Mouse (Mus musculus) MEL (cell line): ENCODE data around the gene Ankrd52. TPM values are rescaled to one million over a fixed set of nuclear protein-coding genes. Genes with fewer than 3 reads are reported as not detected.

ENCODE experiments used
- DNase-seq: peaks from one replicate; pipeline ENCODE4 v3.0.0; 2011; ENCODE audit warnings: low read depth, low spot score
- H3K27ac ChIP-seq: 2 replicates; pipeline ENCODE4 v1.5.1; 2012; ENCODE audit warnings: low read depth, mild to moderate bottlenecking, control low read depth, low read length, moderate library complexity; ENCODE audit not compliant: control insufficient read depth
- H3K27me3 ChIP-seq, 2 experiments: fragments of 150-350 bp in 1 of 2; sonication (generic) in 1 of 2; 2 replicates each; pipeline ENCODE4 v1.6.1; 2012; ENCODE audit warnings: low read length in 2 of 2, mild to moderate bottlenecking in 2 of 2, improper control_type of control experiment in 1 of 2, moderate library complexity in 1 of 2; ENCODE audit not compliant: insufficient read depth in 2 of 2, control insufficient read depth in 1 of 2
- H3K36me3 ChIP-seq, 2 experiments: 2 replicates each; pipeline ENCODE4 v1.6.1; 2012 to 2014; ENCODE audit warnings: low read length in 2 of 2, improper control_type of control experiment in 1 of 2, inconsistent platforms in 1 of 2, mild to moderate bottlenecking in 1 of 2; ENCODE audit not compliant: insufficient read depth in 2 of 2, control insufficient read depth in 1 of 2
- H3K4me1 ChIP-seq, 2 experiments: fragments of 150-350 bp in 1 of 2; sonication (generic) in 1 of 2; 2 replicates each; pipeline ENCODE4 v1.6.1; 2012; ENCODE audit warnings: low read length in 2 of 2, improper control_type of control experiment in 1 of 2, mild to moderate bottlenecking in 1 of 2; ENCODE audit not compliant: insufficient read depth in 2 of 2, control insufficient read depth in 1 of 2
- H3K4me3 ChIP-seq, 2 experiments: fragments of 150-350 bp in 1 of 2; sonication (generic) in 1 of 2; 2 replicates each; pipeline ENCODE4 v1.5.1; 2012; ENCODE audit warnings: low read depth in 2 of 2, low read length in 2 of 2, mild to moderate bottlenecking in 2 of 2, moderate library complexity in 2 of 2, control low read depth in 1 of 2, improper control_type of control experiment in 1 of 2; ENCODE audit not compliant: control insufficient read depth in 1 of 2, insufficient read depth in 1 of 2
- H3K79me2 ChIP-seq: 2 replicates; pipeline ENCODE4 v1.6.1; 2012; ENCODE audit warnings: mild to moderate bottlenecking, low read length, moderate library complexity; ENCODE audit not compliant: control insufficient read depth, poor library complexity, insufficient read depth
- H3K9ac ChIP-seq: 2 replicates; pipeline ENCODE4 v1.6.1; 2012; ENCODE audit warnings: low read depth, mild to moderate bottlenecking, control low read depth, low read length, moderate library complexity; ENCODE audit not compliant: control insufficient read depth, poor library complexity, severe bottlenecking
- H3K9me3 ChIP-seq: fragments of 150-350 bp; sonication (generic); replicated peaks from 2 replicates; pipeline ENCODE4 v1.6.1; 2012; ENCODE audit warnings: mild to moderate bottlenecking, low read length, improper control_type of control experiment, moderate library complexity; ENCODE audit not compliant: insufficient read depth
- BHLHE40 ChIP-seq: IDR thresholded peaks from 2 replicates; pipeline ENCODE4 v1.6.1; 2012; ENCODE audit warnings: low read depth, mild to moderate bottlenecking, inconsistent platforms, low read length, improper control_type of control experiment, borderline replicate concordance
- E2F4 ChIP-seq: IDR thresholded peaks from 2 replicates; pipeline ENCODE4 v1.6.1; 2011; ENCODE audit warnings: low read depth, low read length, improper control_type of control experiment, borderline replicate concordance
- ELF1 ChIP-seq: IDR thresholded peaks from 2 replicates; pipeline ENCODE4 v1.6.1; 2014; ENCODE audit warnings: low read depth, mild to moderate bottlenecking, inconsistent platforms, low read length, improper control_type of control experiment, moderate library complexity
- EP300 ChIP-seq, 2 experiments: IDR thresholded peaks; 2 replicates each; pipeline ENCODE4 v1.6.1; 2011; ENCODE audit warnings: improper control_type of control experiment in 2 of 2, low read length in 2 of 2, low read depth in 1 of 2, mild to moderate bottlenecking in 1 of 2
- JUND ChIP-seq: IDR thresholded peaks from 2 replicates; pipeline ENCODE4 v1.6.1; 2011; ENCODE audit warnings: low read depth, mild to moderate bottlenecking, improper control_type of control experiment, low read length
- KAT2A ChIP-seq: conservative IDR thresholded peaks from 2 replicates; pipeline ENCODE4 v1.6.1; 2012; ENCODE audit warnings: low read depth, low read length, improper control_type of control experiment, inconsistent platforms
- MAFK ChIP-seq: IDR thresholded peaks from 2 replicates; pipeline ENCODE4 v1.6.1; 2011; ENCODE audit warnings: low read depth, mild to moderate bottlenecking, low read length, improper control_type of control experiment, borderline replicate concordance
- MAX ChIP-seq: IDR thresholded peaks from 2 replicates; pipeline ENCODE4 v1.6.1; 2011; ENCODE audit warnings: low read length, improper control_type of control experiment
- MEF2A ChIP-seq: IDR thresholded peaks from 2 replicates; pipeline ENCODE4 v1.6.1; 2014; ENCODE audit warnings: low read depth, mild to moderate bottlenecking, inconsistent platforms, low read length, improper control_type of control experiment; ENCODE audit not compliant: poor library complexity, insufficient replicate concordance, severe bottlenecking; ENCODE audit errors: extremely low read depth
- MXI1 ChIP-seq: IDR thresholded peaks from 2 replicates; pipeline ENCODE4 v1.6.1; 2011; ENCODE audit warnings: mild to moderate bottlenecking, low read depth, low read length, improper control_type of control experiment
- MYB ChIP-seq: IDR thresholded peaks from 2 replicates; pipeline ENCODE4 v1.6.1; 2011; ENCODE audit warnings: mild to moderate bottlenecking, low read depth, low read length, improper control_type of control experiment
- MYC ChIP-seq: IDR thresholded peaks from 2 replicates; pipeline ENCODE4 v1.6.1; 2011; ENCODE audit warnings: low read depth, mild to moderate bottlenecking, low read length, improper control_type of control experiment, moderate library complexity
- POLR2A ChIP-seq, 2 experiments: IDR thresholded peaks; 2 replicates each; pipeline ENCODE4 v1.6.1; 2011 to 2012; ENCODE audit warnings: low read length in 2 of 2, mild to moderate bottlenecking in 2 of 2, control low read depth in 1 of 2, improper control_type of control experiment in 1 of 2, low read depth in 1 of 2, moderate library complexity in 1 of 2; ENCODE audit not compliant: control insufficient read depth in 1 of 2, insufficient read depth in 1 of 2, poor library complexity in 1 of 2
- RAD21 ChIP-seq: IDR thresholded peaks from 2 replicates; pipeline ENCODE4 v1.6.1; 2011; ENCODE audit warnings: mild to moderate bottlenecking, low read depth, low read length, improper control_type of control experiment
- RCOR1 ChIP-seq: IDR thresholded peaks from 2 replicates; pipeline ENCODE4 v1.6.1; 2012; ENCODE audit warnings: low read depth, mild to moderate bottlenecking, inconsistent platforms, low read length, improper control_type of control experiment
- SIN3A ChIP-seq: IDR thresholded peaks from 2 replicates; pipeline ENCODE4 v1.6.1; 2012; ENCODE audit warnings: low read length, improper control_type of control experiment, inconsistent platforms
- SMC3 ChIP-seq: IDR thresholded peaks from 2 replicates; pipeline ENCODE4 v1.6.1; 2011; ENCODE audit warnings: low read depth, low read length, improper control_type of control experiment
- TBP ChIP-seq: IDR thresholded peaks from 2 replicates; pipeline ENCODE4 v1.8.0; 2011; ENCODE audit warnings: low read depth, low read length, improper control_type of control experiment
- USF2 ChIP-seq, 2 experiments: IDR thresholded peaks; 2 replicates each; pipeline ENCODE4 v1.6.1; 2011 to 2012; ENCODE audit warnings: improper control_type of control experiment in 2 of 2, low read length in 2 of 2, borderline replicate concordance in 1 of 2, inconsistent platforms in 1 of 2, low read depth in 1 of 2, mild to moderate bottlenecking in 1 of 2; ENCODE audit not compliant: insufficient read depth in 1 of 2
- ZKSCAN1 ChIP-seq: IDR thresholded peaks from 2 replicates; pipeline ENCODE4 v1.6.1; 2012; ENCODE audit warnings: low read depth, mild to moderate bottlenecking, inconsistent platforms, low read length, improper control_type of control experiment, moderate library complexity
- polyA plus RNA-seq, 2 experiments: library from polyadenylated mRNA; stranded (reverse) in 1 of 2; unstranded in 1 of 2; fragments of >175 nt in 1 of 2; fragments of >200 nt in 1 of 2; gene quantifications; 2 replicates each; pipeline versions ENCODE4 v1.2.1 to v1.2.4; 2012; ENCODE audit warnings: low replicate concordance in 2 of 2, low read depth in 1 of 2; ENCODE audit not compliant: insufficient read length in 2 of 2, insufficient read depth in 1 of 2, missing spikeins in 1 of 2
- total RNA-seq: library from RNA; depleted of rRNA; stranded (reverse); fragments of 300-350 nt; gene quantifications from 2 replicates; pipeline ENCODE4 v1.2.3, GENCODE M21; 2012

Ankrd52 gene
- total and polyA plus RNA-seq, 3 experiments = 9.5 to 39.9 TPM; not detected in 1

- 0 out of 2 replicates have a peak overlapping the region, but pooled peaks have one; percentile 9 for H3K27ac ChIP-seq
- peaks cover 2 to 9% of the 10 kb centered on the region in 2 experiments for H3K36me3 ChIP-seq
- H3K79me2 ChIP-seq = peaks cover 32% of the 10 kb centered on the region
- TF ChIP-seq SIN3A = peak; percentile 28
- TF ChIP-seq MAX = no peak; the same call in 1 of the 2 replicates
- peak; percentile 74; the same call in 1 of the 2 replicates for TF ChIP-seq MXI1
- peak; percentile 49; the same call in 1 of the 2 replicates for TF ChIP-seq BHLHE40
- 0 out of 2 replicates have a peak, but pooled peaks have one; percentile 36 for TF ChIP-seq MYC
- TF ChIP-seq, all 39 proteins: peak for 4
- H3K27me3 ChIP-seq = no peaks in the 10 kb centered on the region
- H3K4me3 ChIP-seq = peak overlapping the region; percentile 79 to 91
- H3K4me1 ChIP-seq = peaks cover 0 to 8% of the 10 kb centered on the region in 2 experiments; a peak in 2 of 4 replicates
- H3K9ac ChIP-seq = peak overlapping the region; percentile 88
- DNase-seq = peak; percentile 51
- no peaks in the 10 kb centered on the region for H3K9me3 ChIP-seq
Measured at GRCm38 (mm10) chr10:128412558-128412957, 35.6 kb downstream of the Ankrd52 start.

GRCm38 (mm10) chr10:128413076-128413475 lies 36.2 kb downstream of the Ankrd52 start:
- Histone ChIP-seq H3K27me3 (no peaks in the 10 kb centered on the region), H3K27ac (no peak overlapping the region), H3K36me3 (peaks cover 2 to 9% of the 10 kb centered on the region in 2 experiments), H3K9me3 (no peaks in the 10 kb centered on the region), H3K4me3 (no peak overlapping the region), H3K79me2 (peaks cover 32% of the 10 kb centered on the region), H3K9ac (no peak overlapping the region), H3K4me1 (peaks cover 0 to 8% of the 10 kb centered on the region in 2 experiments; a peak in 2 of 4 replicates)
- TF ChIP-seq MEF2A (no peak), MYB (no peak), KAT2A (no peak), MAFK (no peak), USF2 (IDR thresholded peaks at IDR 0.05; ENCODE audit: borderline replicate concordance in 1 of 2, insufficient read depth in 1 of 2, low read depth in 1 of 2, low read length in 2 of 2) (no peak), TBP (no peak), MYC (no peak), E2F4 (no peak), RCOR1 (no peak), ELF1 (no peak), POLR2A (IDR thresholded peaks at IDR 0.05; ENCODE audit: control insufficient read depth in 1 of 2, insufficient read depth in 1 of 2, low read depth in 1 of 2, low read length in 2 of 2, poor library complexity in 1 of 2) (no peak), EP300 (IDR thresholded peaks at IDR 0.05; ENCODE audit: low read depth in 1 of 2, low read length in 2 of 2) (no peak), ZKSCAN1 (no peak), MXI1 (no peak), RAD21 (no peak), JUND (no peak), SMC3 (no peak)
- no peak for DNase-seq
